Mouse (Mus musculus) stomach, embryonic 16.5 days (tissue): ENCODE data around the gene Slc18a3. TPM values are rescaled to one million over a fixed set of nuclear protein-coding genes. Genes with fewer than 3 reads are reported as not detected.

Experiments
- ATAC-seq: fragments of 200-750 bp; cut with Nextera tagmentation; 2 replicates; pipeline ENCODE4 v1.8.0; 2017; ENCODE audit warnings: moderate number of reproducible peaks, moderate TSS enrichment; ENCODE audit not compliant: insufficient read depth, low FRiP score
- H3K27ac ChIP-seq: fragments of 300-500 bp; sonication (generic); 2 replicates; pipeline ENCODE4 v1.5.1; 2014; ENCODE audit warnings: low read length
- H3K27me3 ChIP-seq: fragments of 300-500 bp; sonication (generic); 2 replicates; pipeline ENCODE4 v1.6.1; 2014; ENCODE audit warnings: low read length, control low read depth, mixed read lengths; ENCODE audit not compliant: control insufficient read depth, insufficient read depth
- H3K36me3 ChIP-seq: fragments of 300-500 bp; sonication (generic); 2 replicates; pipeline ENCODE4 v1.6.1; 2014; ENCODE audit warnings: low read length; ENCODE audit not compliant: control insufficient read depth, insufficient read depth
- H3K4me1 ChIP-seq: fragments of 300-500 bp; sonication (generic); 2 replicates; pipeline ENCODE4 v1.6.1; 2014; ENCODE audit warnings: low read length, control low read depth, mixed read lengths; ENCODE audit not compliant: control insufficient read depth, insufficient read depth
- H3K4me2 ChIP-seq: fragments of 300-500 bp; sonication (generic); 2 replicates; pipeline ENCODE4 v1.6.1; 2014; ENCODE audit warnings: low read depth, low read length, mixed read lengths
- H3K4me3 ChIP-seq: fragments of 300-500 bp; sonication (generic); replicated peaks from 2 replicates; pipeline ENCODE4 v1.5.1; 2014; ENCODE audit warnings: mild to moderate bottlenecking, low read length
- H3K9ac ChIP-seq: fragments of 300-500 bp; sonication (generic); 2 replicates; pipeline ENCODE4 v1.6.1; 2014; ENCODE audit warnings: low read length
- H3K9me3 ChIP-seq: fragments of 300-500 bp; sonication (generic); replicated peaks from 2 replicates; pipeline ENCODE4 v1.6.1; 2016; ENCODE audit warnings: low read length, control low read depth; ENCODE audit not compliant: control insufficient read depth
- WGBS: fragments of 180-500 bp; shearing (Covaris S2); extraction: QIAGEN DNeasy Blood & Tissue Kit; methylation state at CpG from one replicate; pipeline ENCODE4 v1.1.7; 2014; 5-methylcytosine and 5-hydroxymethylcytosine counted together
- polyA plus RNA-seq: library from polyadenylated mRNA; unstranded; fragments of >200 nt; fragmentation: Nextera tagmentation; extraction: Ambion mirVana; gene quantifications from 2 replicates; pipeline ENCODE4 v1.2.1, GENCODE M21; 2015

Slc18a3 gene
- polyA plus RNA-seq, 1 experiment from 2014 or later, result 4.8 TPM

GRCm38 (mm10) chr14:32429030-32429602 is 35.5 kb downstream of the Slc18a3 start:
- ATAC-seq, result no peak
- Histone ChIP-seq H3K27me3 (no peaks in the 10 kb centered on the region), H3K27ac (no peak overlapping the region), H3K9me3 (no peaks in the 10 kb centered on the region), H3K4me1 (no peaks in the 10 kb centered on the region), H3K9ac (no peak overlapping the region), H3K4me3 (no peak overlapping the region), H3K36me3 (no peaks in the 10 kb centered on the region), H3K4me2 (no peak overlapping the region)
- 32% methylated on average over 8 of the region's 8 CpGs for WGBS

- H3K4me2 ChIP-seq, result no peak overlapping the region
- no peak overlapping the region for H3K27ac ChIP-seq
- no peaks in the 10 kb centered on the region for H3K9me3 ChIP-seq
- no peak overlapping the region for H3K4me3 ChIP-seq
- ATAC-seq, result no peak
- WGBS, result 90% methylated on average over 7 of the region's 7 CpGs
- no peaks in the 10 kb centered on the region for H3K4me1 ChIP-seq
- H3K9ac ChIP-seq, result no peak overlapping the region
- H3K36me3 ChIP-seq, result no peaks in the 10 kb centered on the region
- H3K27me3 ChIP-seq, result no peaks in the 10 kb centered on the region
Measured at GRCm38 (mm10) chr14:32423946-32424345, 40.7 kb downstream of the Slc18a3 start.

GRCm38 (mm10) chr14:32418747-32419146 is 45.9 kb downstream of the Slc18a3 start:
- Histone ChIP-seq H3K27me3 (no peaks in the 10 kb centered on the region), H3K27ac (no peak overlapping the region), H3K9me3 (no peaks in the 10 kb centered on the region; the same call in 1 of the 2 replicates), H3K36me3 (no peaks in the 10 kb centered on the region), H3K4me1 (no peaks in the 10 kb centered on the region), H3K4me2 (no peak overlapping the region), H3K4me3 (no peak overlapping the region), H3K9ac (no peak overlapping the region)
- 63% methylated on average over 11 of the region's 11 CpGs for WGBS
- ATAC-seq, result no peak

Other genes with a start within 250 kb of the Slc18a3 start
- 8.9 and 10.4 TPM in 2 replicates for gene Ogdhl, start 142.8 kb downstream of the Slc18a3 start, polyA plus RNA-seq
- not detected in 2 replicates for gene 1700024G13Rik, start 76.5 kb downstream of the Slc18a3 start, polyA plus RNA-seq
- gene Chat, start 1.1 kb upstream of the Slc18a3 start, polyA plus RNA-seq, result 0.76 and 0.95 TPM in 2 replicates
- gene Ercc6, start 48.7 kb upstream of the Slc18a3 start, polyA plus RNA-seq, result 14.7 and 18.7 TPM in 2 replicates
- 0.46 and 0.70 TPM in 2 replicates for gene Prrxl1, start 134.6 kb upstream of the Slc18a3 start, polyA plus RNA-seq
- 0.10 and 0.65 TPM in 2 replicates for gene 3425401B19Rik, start 220.4 kb upstream of the Slc18a3 start, polyA plus RNA-seq